Mouse (Mus musculus) heart, adult 8-10 months (tissue): ENCODE measurements around the gene Gabrp. TPM values are rescaled to one million over a fixed set of nuclear protein-coding genes. Genes with fewer than 3 reads are reported as not detected.

Experiments
- DNase-seq: peaks from one replicate; pipeline ENCODE4 v3.0.0; 2022; ENCODE audit warnings: low spot score
- total RNA-seq, 4 experiments: library from RNA; stranded (reverse); gene quantifications; 2 replicates each; pipeline ENCODE4 v1.2.4; 2022

The Gabrp gene
- total RNA-seq, 4 experiments from 2014 or later, result 0.23 TPM; not detected in 3

- DNase-seq, result no peak
Measured at GRCm38 (mm10) chr11:33529576-33529975, 49.2 kb downstream of the Gabrp start.

GRCm38 (mm10) chr11:33513376-33513991, 65.3 kb downstream of the Gabrp start, which contains the start of gene Ranbp17:
Gene Ranbp17 (minus strand): TSS chr11:33513746.
- DNase-seq, result no peak

- peak; percentile 3 for DNase-seq
Measured at GRCm38 (mm10) chr11:33512854-33513375, 65.8 kb downstream of the Gabrp start.

- no peak for DNase-seq
Measured at GRCm38 (mm10) chr11:33509401-33509800, 69.4 kb downstream of the Gabrp start.

Other genes starting within 250 kb of the Gabrp start
- under 1 TPM; 0.19 to 0.66 (median 0.36) TPM for gene Ranbp17, start 65.2 kb downstream of the Gabrp start, total RNA-seq
- gene D130052B06Rik, start 20.3 kb upstream of the Gabrp start, total RNA-seq, result not detected